Mouse (Mus musculus) skeletal muscle tissue, adult 2 months (tissue): ENCODE results near the gene Map3k10.

Experiments used
- DNase-seq: peaks from one replicate; pipeline ENCODE4 v3.0.0-alpha.2; 2012; ENCODE audit warnings: low read depth, low spot score

The Map3k10 gene

DNA sequence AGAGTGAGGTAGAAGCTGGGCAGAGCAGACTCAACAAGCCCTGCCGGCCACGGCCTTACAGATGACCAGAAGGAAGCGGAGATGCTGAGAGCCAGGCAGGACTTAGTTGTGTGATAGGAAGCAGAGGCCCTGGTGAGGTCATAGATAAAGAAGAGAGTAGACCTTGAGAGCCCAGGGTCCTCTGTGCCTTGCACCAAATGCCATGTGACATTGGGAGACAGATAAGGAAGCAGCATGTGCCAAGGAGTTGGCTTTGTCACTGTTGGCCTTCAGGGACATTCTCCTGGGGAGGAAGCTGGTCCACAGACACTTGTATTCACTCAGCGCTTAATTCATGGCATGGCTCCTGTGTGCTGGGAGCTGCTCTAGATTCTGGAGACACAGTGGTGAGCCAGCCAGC lies 65.1 kb downstream of the Map3k10 start:
- no peak for DNase-seq

DNA sequence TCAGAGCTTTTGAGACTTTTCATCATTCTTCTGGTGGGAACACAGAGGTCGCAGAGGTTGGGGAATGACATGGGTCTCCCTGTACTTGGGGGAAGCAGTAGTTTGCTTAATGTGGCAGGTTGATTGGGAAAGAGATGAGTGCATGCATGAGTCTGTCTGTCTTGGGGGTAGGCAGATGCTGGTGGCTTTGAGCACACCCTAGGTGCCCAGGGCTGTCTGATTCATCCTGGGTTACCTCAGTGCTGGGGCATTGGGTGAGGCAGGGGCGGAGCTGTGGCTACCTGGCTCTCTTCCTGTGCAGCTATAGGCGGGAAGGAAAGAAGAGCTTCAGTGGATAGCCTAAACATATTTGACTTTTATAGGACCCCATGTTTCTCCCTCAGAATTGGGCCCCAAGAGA lies 66.3 kb downstream of the Map3k10 start:
- DNase-seq: no peak

DNA sequence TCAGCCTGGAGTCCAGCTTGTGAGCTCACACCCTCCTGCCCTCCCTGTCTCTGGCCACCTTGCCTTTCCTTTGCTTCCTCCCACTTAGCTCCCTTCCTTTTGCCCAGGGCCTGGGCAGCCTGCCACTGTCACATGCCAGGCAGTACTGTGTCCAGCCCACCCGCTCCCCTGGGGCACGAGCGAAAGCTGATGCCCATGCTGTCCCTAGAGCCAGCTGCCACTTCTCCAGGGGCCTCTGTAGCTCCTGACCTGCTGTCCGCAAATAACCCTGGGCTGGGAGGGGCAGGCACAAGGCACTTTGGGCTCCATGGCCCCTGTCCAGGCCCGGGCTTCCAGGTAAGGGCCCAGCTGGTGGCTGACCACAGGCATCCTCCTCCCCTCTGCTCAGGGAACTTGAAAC lies 66.8 kb downstream of the Map3k10 start:
- peak; percentile 96 for DNase-seq

DNA sequence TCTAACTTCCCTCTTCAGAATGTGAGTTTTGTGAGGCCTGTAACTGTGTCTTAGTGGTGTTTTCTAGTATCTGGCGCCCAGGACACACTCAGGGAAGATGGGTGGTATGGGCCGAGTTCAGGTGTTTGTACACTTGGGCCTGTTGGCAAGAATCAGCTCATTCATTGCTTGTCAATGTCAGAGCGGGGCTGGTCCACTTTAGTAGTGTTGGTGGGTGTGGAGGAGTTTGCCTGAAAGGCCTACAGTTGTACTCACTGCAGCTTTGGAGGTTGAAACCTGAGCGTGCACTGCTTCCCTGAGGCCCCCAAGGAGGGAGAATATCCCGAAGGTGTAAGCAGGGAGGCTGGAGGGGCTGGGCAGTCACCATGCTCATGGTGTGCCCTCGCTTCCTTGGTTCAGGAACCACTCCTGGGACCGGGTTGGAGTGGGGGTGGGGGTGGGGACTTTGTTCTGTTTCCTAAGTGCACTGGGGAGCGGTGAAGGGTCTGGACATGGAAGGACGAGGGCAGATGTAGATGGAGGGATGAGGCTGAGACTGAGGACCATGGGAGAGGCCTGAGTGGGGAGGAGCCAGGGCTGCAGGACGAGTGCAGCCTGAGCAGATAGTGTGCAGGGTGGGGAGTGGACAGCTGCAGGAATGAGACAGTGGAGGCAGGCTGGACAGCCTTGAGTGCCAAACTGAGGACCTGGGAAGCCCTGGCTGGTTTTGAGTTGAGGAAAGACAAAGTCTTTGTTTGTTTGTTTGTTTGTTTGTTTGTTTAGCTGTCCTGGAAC lies 67.7 kb downstream of the Map3k10 start:
- no peak for DNase-seq
